Mouse (Mus musculus) heart, postnatal 25 days (tissue): ENCODE measurements around the gene Ercc6. TPM values are rescaled to one million over a fixed set of nuclear protein-coding genes. Genes with fewer than 3 reads are reported as not detected.

Experiments
- DNase-seq: peaks from one replicate; pipeline ENCODE4 v3.0.0; 2022; ENCODE audit warnings: low spot score
- intact Hi-C: fragments of 180-260 bp; cut with DNase I; formaldehyde crosslinking; loops from one replicate; pipeline ENCODE4 v1.15.1; 2025
- total RNA-seq, 2 experiments: library from RNA; stranded (reverse); gene quantifications; 2 replicates each; pipeline ENCODE4 v1.2.3; 2021

Ercc6 gene
- total RNA-seq, 2 experiments from 2014 or later: 3.8 to 4.3 TPM

- intact Hi-C loops: no loop called here
- DNase-seq: no peak
Observed at GRCm38 (mm10) chr14:32627271-32627670, 114.0 kb downstream of the Ercc6 start.

- intact Hi-C loops: no loop called here
- no peak for DNase-seq
Observed at GRCm38 (mm10) chr14:32628584-32628983, 115.3 kb downstream of the Ercc6 start.

Other genes with a start within 250 kb of the Ercc6 start
- 10 to 100 TPM; 78.0 to 92.1 TPM for gene Ogdhl, start 191.5 kb upstream of the Ercc6 start, total RNA-seq
- gene 1700024G13Rik, start 125.1 kb upstream of the Ercc6 start, total RNA-seq: not detected
- gene Slc18a3, start 48.7 kb upstream of the Ercc6 start, total RNA-seq: not detected
- not detected for gene Chat, start 47.5 kb upstream of the Ercc6 start, total RNA-seq
- gene Prrxl1, start 85.9 kb downstream of the Ercc6 start, total RNA-seq: not detected
- gene 3425401B19Rik, start 171.8 kb downstream of the Ercc6 start, total RNA-seq: 100 to 1,000 TPM; 106 to 121 TPM